Mouse (Mus musculus) heart, postnatal 0 days (tissue): ENCODE measurements at regions not wholly inside any gene's neighbourhood (a gene's known extent, or its start where the extent isn't known, plus 50 kb on each side); places are given as distances from the start of the nearest gene placed in this dataset.

ENCODE experiments used
- CTCF ChIP-seq: IDR thresholded peaks from 2 replicates; pipeline ENCODE4 v1.5.1; 2016; ENCODE audit warnings: antibody characterized with exemption, control low read depth, low read depth
- EP300 ChIP-seq: IDR thresholded peaks from 2 replicates; pipeline ENCODE4 v1.6.1; 2016; ENCODE audit warnings: antibody characterized with exemption, low read depth

GRCm38 (mm10) chr3:117486351-117486750 lies 88.3 kb upstream of the Plppr5 start:
- TF ChIP-seq CTCF (no peak), EP300 (no peak)
